Mouse (Mus musculus) adrenal gland, postnatal 0 days (tissue): Measurements from ENCODE around the gene Zfp719. TPM values are rescaled to one million over a fixed set of nuclear protein-coding genes. Genes with fewer than 3 reads are reported as not detected.

ENCODE experiments used
- polyA plus RNA-seq: library from polyadenylated mRNA; unstranded; fragments of >200 nt; fragmentation: Nextera tagmentation; extraction: Ambion mirVana; gene quantifications from 2 replicates; pipeline ENCODE4 v1.2.1, GENCODE M21; 2015

Zfp719 gene
- 7.7 and 9.8 TPM in 2 replicates for polyA plus RNA-seq

DNA sequence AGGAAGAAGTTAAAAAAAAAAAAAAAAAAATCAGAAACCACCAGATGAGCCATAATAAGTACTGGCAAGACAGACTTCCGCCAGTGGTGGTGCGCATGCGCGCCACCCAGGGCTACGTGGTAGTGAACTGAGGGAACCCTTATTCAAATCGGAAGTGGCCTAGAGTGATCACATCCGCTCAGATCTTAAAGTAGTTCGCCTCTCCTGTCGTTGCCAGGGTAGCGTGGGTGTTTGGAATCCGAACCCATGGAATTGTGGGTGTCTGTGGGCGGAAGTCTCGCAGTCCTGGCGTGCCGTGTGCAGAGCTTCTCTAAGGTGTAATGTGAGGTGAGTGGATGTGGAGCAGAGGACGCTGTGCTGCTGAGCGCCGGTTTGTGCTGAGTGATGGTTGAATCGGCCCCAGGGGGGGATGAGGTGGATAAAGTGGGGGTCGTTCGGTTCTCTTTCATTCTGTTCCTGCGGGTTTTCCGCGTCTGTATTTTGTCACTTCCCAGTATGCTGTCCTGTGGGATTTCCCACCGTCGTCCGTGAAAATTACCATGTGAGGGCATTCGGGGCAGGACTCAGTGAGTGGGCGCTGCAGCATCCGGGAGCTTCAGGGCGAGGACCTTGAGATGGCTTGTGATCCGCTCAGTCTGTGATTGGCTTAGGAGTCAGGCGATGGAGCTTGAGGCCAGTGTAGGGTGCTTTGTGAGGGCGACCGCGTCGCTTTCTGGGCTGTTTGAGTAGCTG lies at the start of gene Zfp719:
Gene Zfp719, plus strand, starts transcription at position 171 of the 732 bp plus-strand sequence.

DNA sequence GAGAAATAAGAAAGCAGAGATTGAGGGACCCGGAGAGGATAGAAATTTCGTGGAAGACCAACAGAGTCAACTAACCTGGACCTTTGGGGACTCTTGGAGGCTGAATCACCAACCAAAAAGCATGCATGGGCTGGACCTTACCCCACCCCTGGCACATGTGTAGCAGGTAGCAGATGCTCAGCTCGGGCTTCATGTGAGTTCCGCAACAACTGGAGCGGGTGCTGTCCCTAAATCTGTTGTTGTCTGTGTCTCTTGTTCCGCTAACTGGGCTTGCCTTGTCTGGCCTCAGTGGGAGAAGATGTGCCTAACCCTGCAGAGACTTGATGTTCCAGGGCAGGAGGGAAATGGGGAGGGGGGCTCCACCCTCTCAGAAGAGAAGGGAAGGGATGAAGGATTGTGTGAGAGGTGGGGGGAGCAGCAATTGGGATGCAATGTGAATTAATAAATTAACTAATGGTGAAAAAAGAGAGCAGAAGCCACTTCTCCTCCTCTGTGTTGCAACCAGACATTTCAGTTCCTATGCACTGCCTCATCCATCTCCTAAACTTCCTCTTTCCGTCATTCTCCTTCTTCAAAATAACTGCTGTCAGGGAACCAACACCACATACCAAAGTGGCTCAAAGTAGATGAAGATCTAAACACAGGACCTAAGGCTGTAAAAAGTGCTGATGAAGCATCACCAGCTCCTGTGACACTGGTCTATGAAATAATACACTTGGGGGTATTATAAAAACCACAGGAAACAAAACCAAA lies 35.0 kb upstream of the Zfp719 start, which contains the start of gene Cd33:
Gene Cd33, minus strand, starts transcription at position 204 of the 753 bp plus-strand sequence.

DNA sequence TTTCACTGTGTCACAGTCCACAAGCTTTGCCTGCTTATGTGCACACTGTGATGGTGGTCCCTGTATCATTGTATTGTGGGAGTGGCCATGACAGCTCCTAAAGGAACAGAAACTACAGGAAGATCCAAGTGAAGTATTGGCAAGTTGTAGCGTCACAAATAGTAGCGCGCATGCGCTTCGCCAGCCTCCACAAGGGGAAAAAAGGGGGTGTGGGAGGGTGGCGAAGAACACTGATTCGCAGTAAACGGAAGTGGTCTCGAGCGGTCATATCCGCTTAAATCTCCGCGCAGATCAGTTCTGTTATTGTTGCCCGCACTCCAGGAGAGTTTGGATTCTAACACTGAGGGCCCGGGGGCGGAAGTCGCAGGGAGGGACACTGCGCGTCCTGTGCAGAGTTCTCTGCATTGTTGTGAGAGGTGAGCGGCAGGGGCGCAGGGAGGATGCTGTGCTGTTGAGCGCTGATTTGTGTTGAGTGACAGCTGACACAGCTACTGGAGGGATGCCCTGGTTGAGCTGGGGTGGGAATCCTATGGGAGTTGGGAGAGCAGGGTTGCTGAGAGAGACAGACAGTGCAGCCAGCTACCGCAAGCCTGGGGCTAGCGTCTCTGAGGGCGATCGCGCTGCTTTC lies 17.3 kb upstream of the Zfp719 start, which contains the start of gene Zfp658:
Gene Zfp658, plus strand, starts transcription at position 251 of the 628 bp plus-strand sequence.

DNA sequence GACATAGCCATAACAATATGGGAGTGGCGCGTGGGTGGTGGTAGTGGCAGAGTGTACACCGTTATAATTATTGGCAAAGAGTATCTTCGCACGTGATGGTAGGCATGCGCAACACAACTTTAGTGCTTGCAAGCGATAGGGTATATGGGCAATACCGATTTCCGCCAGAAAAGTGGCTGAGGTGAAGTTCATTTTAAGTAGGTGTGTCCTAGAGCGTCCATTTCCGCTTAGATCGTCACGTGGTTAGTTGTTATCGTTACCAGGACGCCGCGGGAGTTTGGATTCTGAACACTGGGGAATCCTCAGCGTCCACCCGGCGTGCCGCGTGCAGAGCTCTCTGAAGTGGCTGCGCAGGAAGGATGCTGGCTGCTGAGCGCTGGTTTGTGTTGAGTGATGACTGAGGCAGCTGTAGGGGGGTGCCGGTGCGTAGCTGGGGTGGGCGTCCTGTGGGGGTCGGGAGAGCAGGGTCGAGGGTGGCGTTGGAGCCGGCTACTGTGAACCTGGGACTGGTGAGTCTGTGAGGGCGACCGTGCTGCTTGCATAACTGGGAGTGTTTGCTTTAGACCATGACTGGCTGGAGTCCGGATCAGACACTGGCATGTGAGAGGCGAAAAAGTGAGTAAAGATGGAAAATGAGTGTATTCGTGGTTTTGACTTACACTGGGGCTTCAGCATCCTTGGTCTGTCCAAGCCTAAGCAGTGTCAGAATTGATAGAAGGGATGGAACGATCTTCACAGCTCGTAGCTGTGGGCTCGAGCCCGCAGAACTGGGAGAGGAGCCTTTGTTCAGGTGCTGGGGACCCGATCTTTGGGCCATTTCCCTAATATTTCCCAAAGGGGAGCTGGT lies 27.7 kb downstream of the Zfp719 start, which contains the start of gene Zfp819:
Gene Zfp819, plus strand, starts transcription at position 274 of the 847 bp plus-strand sequence.

GRCm38 (mm10) chr7:43634500-43634899 lies 55.1 kb downstream of the Zfp719 start, which contains the start of gene Ceacam18:
Ceacam18 (plus strand) TSS chr7:43634707.

Other genes starting within 250 kb of the Zfp719 start
- gene Siglecf, start 228.3 kb upstream of the Zfp719 start, polyA plus RNA-seq, result 0.08 and 0.28 TPM in 2 replicates
- 0.19 and 0.59 TPM in 2 replicates for gene Siglecg, start 171.4 kb upstream of the Zfp719 start, polyA plus RNA-seq
- not detected in 2 replicates for gene Lim2, start 151.9 kb upstream of the Zfp719 start, polyA plus RNA-seq
- 0.95 and 2.4 TPM in 2 replicates for gene Nkg7, start 142.5 kb upstream of the Zfp719 start, polyA plus RNA-seq
- not detected in 2 replicates for gene Cldnd2, start 138.8 kb upstream of the Zfp719 start, polyA plus RNA-seq
- gene Etfb, start 135.5 kb upstream of the Zfp719 start, polyA plus RNA-seq, result 379 and 383 TPM in 2 replicates
- 0.18 and 0.69 TPM in 2 replicates for gene Gm45233, start 135.5 kb upstream of the Zfp719 start, polyA plus RNA-seq
- gene Vsig10l, start 116.5 kb upstream of the Zfp719 start, polyA plus RNA-seq, result 5.1 and 6.0 TPM in 2 replicates
- gene Iglon5, start 89.5 kb upstream of the Zfp719 start, polyA plus RNA-seq, result 0.26 and 0.65 TPM in 2 replicates
- gene 4931406B18Rik, start 73.7 kb upstream of the Zfp719 start, polyA plus RNA-seq, result not detected in 2 replicates
- gene Cd33, start 35.2 kb upstream of the Zfp719 start, polyA plus RNA-seq, result 1.3 and 2.0 TPM in 2 replicates
- gene Zfp658, start 17.4 kb upstream of the Zfp719 start, polyA plus RNA-seq, result 1.6 and 2.8 TPM in 2 replicates
- gene Zfp819, start 27.6 kb downstream of the Zfp719 start, polyA plus RNA-seq, result not detected in 2 replicates
- gene Ceacam18, start 55.1 kb downstream of the Zfp719 start, polyA plus RNA-seq, result 0.28 TPM in 1 of 2 replicates, not detected in the other
- gene Siglece, start 80.6 kb downstream of the Zfp719 start, polyA plus RNA-seq, result 1.3 and 1.4 TPM in 2 replicates
- 6.4 and 8.3 TPM in 2 replicates for gene Ctu1, start 92.4 kb downstream of the Zfp719 start, polyA plus RNA-seq
- not detected in 2 replicates for gene Klk14, start 110.8 kb downstream of the Zfp719 start, polyA plus RNA-seq
- 0.23 TPM in 1 of 2 replicates, not detected in the other for gene Klk13, start 133.0 kb downstream of the Zfp719 start, polyA plus RNA-seq
- not detected in 2 replicates for gene Klk12, start 189.3 kb downstream of the Zfp719 start, polyA plus RNA-seq
- gene Klk11, start 195.0 kb downstream of the Zfp719 start, polyA plus RNA-seq, result 0.14 and 0.38 TPM in 2 replicates
- gene Klk10, start 201.4 kb downstream of the Zfp719 start, polyA plus RNA-seq, result 2.2 and 3.9 TPM in 2 replicates
- 0.19 TPM in 1 of 2 replicates, not detected in the other for gene Klk9, start 212.3 kb downstream of the Zfp719 start, polyA plus RNA-seq
- 7.3 and 16.9 TPM in 2 replicates for gene Klk8, start 218.0 kb downstream of the Zfp719 start, polyA plus RNA-seq
- gene Klk7, start 231.7 kb downstream of the Zfp719 start, polyA plus RNA-seq, result 0.17 TPM in 1 of 2 replicates, not detected in the other
- not detected in 2 replicates for gene Klk6, start 244.9 kb downstream of the Zfp719 start, polyA plus RNA-seq